16 mouse cellular contexts compared by ENCODE assay signal in the genomic region with DNA sequence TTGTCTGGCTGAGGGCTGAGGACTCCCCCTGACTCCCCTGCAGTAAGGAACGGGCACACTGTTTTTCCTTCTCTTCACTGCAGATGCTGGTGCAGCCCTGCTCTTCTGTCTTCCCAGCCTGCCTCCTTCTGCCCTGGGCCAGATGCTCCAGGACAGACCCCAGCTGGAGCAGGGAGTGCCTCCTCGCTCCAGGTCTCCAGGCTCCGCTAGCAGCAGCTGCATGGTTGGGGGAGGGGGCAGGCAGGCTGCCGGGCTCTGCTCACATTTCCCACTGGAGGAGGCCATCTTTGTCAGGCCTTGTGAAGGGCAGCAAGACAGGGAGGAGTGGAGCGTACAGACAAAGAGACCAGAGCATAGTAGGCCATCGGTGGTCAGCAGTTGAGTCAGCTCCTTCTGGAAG. TPM values are rescaled to one million over a fixed set of nuclear protein-coding genes. Genes with fewer than 3 reads are reported as not detected.
DNase-seq lines count a peak whose midpoint lies in the region; ATAC-seq lines count a peak whose summit lies in the region.
"Had no signal": no experiment of that assay in that cellular context is flagged by ENCODE, and none has a peak within 500 bp of the region (broad histone marks: within the 10 kb centered on the region; RNA-seq: fewer than 3 reads in every experiment).

No protein-coding gene starts in this region.

- peak overlapping the region; percentile 60 for H3K4me3 ChIP-seq in forebrain, embryonic 12.5 days (replicated peaks)
- peak overlapping the region; percentile 60 for H3K4me3 ChIP-seq in midbrain, embryonic 10.5 days
- H3K4me3 ChIP-seq: embryonic facial prominence, embryonic 15.5 days; stomach, embryonic 15.5 days had no signal

- H3K27me3 ChIP-seq in forebrain, embryonic 12.5 days = peaks cover 33% of the 10 kb centered on the region
- H3K27me3 ChIP-seq in midbrain, embryonic 10.5 days (ENCODE audit: low read depth, poor library complexity, severe bottlenecking) = peaks cover 48% of the 10 kb centered on the region

- peak overlapping the region; percentile 49 for H3K4me2 ChIP-seq in forebrain, embryonic 12.5 days
- H3K4me2 ChIP-seq: embryonic facial prominence, embryonic 15.5 days; heart, embryonic 11.5 days; stomach, embryonic 15.5 days had no signal

- H3K4me1 ChIP-seq in forebrain, embryonic 12.5 days = peaks cover 23% of the 10 kb centered on the region
- peaks cover 37% of the 10 kb centered on the region for H3K4me1 ChIP-seq in midbrain, embryonic 10.5 days

- 23% methylated on average over 6 of the region's 6 CpGs for WGBS in forebrain, embryonic 12.5 days
- WGBS in midbrain, embryonic 10.5 days = 23% methylated on average over 6 of the region's 6 CpGs

- intact Hi-C loops in left cerebral cortex, postnatal 4 days (cut with DNase I) = no loop called here
- intact Hi-C loops in heart, postnatal 25 days (cut with DNase I) = no loop called here

- peak; percentile 37; the same call in 1 of the 2 replicates for ATAC-seq in forebrain, embryonic 12.5 days (ENCODE audit: low FRiP score)
- ATAC-seq in megakaryocyte-erythroid progenitor cell, adult 5-6 weeks (replicated peaks; ENCODE audit: low FRiP score, low TSS enrichment, poor library complexity, severe bottlenecking) = no peak

- H3K27ac ChIP-seq in forebrain, embryonic 12.5 days = peak overlapping the region; percentile 77; the same call in 1 of the 2 replicates
- H3K27ac ChIP-seq in midbrain, embryonic 10.5 days (replicated peaks) = peak overlapping the region; percentile 71
- H3K27ac ChIP-seq: embryonic facial prominence, embryonic 15.5 days; macrophage; stomach, embryonic 15.5 days had no signal

- DNase-seq in left cerebral cortex, postnatal 4 days = peak; percentile 61
- no peak for DNase-seq in left cerebral cortex, adult 18-20 months (ENCODE audit: low spot score in 2 of 2)
- DNase-seq in midbrain, embryonic 10.5 days (ENCODE audit: low spot score) = peak; percentile 57
- no peak for DNase-seq in adrenal gland, adult 18-20 months (ENCODE audit: low spot score in 2 of 2)
- no peak for DNase-seq in gastrocnemius, postnatal 10 days
- DNase-seq in heart, postnatal 25 days (ENCODE audit: low spot score) = no peak
- DNase-seq: adrenal gland, adult 2 months; kidney, adult 9 months; liver had no signal

- peaks cover 24% of the 10 kb centered on the region for H3K36me3 ChIP-seq in forebrain, embryonic 12.5 days (replicated peaks)
- peaks cover 16% of the 10 kb centered on the region; the same call in 1 of the 2 replicates for H3K36me3 ChIP-seq in midbrain, embryonic 10.5 days
- H3K36me3 ChIP-seq: embryonic facial prominence, embryonic 15.5 days; stomach, embryonic 15.5 days had no signal

- no peaks in the 10 kb centered on the region for H3K9me3 ChIP-seq in forebrain, embryonic 12.5 days
- no peaks in the 10 kb centered on the region for H3K9me3 ChIP-seq in midbrain, embryonic 10.5 days (replicated peaks)
- H3K9me3 ChIP-seq: embryonic facial prominence, embryonic 15.5 days; stomach, embryonic 15.5 days had no signal

- H3K9ac ChIP-seq in forebrain, embryonic 12.5 days = peak overlapping the region; percentile 31; the same call in 1 of the 2 replicates
- H3K9ac ChIP-seq: embryonic facial prominence, embryonic 15.5 days; stomach, embryonic 15.5 days had no signal

RNA-seq across cellular contexts. Expression of gene Nt5c2, which starts 4.4 kb away (rescaled TPM):
- total RNA-seq in left cerebral cortex, postnatal 4 days (2021) = 10 to 100 TPM; 84.0 to 93.6 TPM
- 10 to 100 TPM; 78.9 to 82.6 TPM for total RNA-seq in left cerebral cortex, adult 18-20 months (2021)
- polyA plus RNA-seq in forebrain, embryonic 12.5 days (2016; fragmentation: Nextera tagmentation; extraction: Ambion mirVana) = 74.0 and 76.0 TPM in 2 replicates
- polyA plus RNA-seq in midbrain, embryonic 10.5 days (2016; fragmentation: Nextera tagmentation; extraction: Ambion mirVana) = 64.1 and 77.4 TPM in 2 replicates
- 87.1 and 88.5 TPM in 2 replicates for total RNA-seq in megakaryocyte-erythroid progenitor cell, adult 5-6 weeks (2014; fragmentation: Nextera tagmentation)
- total RNA-seq in megakaryocyte-erythroid progenitor cell, adult 5-6 weeks (2017) = 142 and 145 TPM in 2 replicates
- total RNA-seq in adrenal gland, adult 18-20 months (2021) = 10 to 100 TPM; 57.5 to 68.4 TPM
- 10 to 100 TPM; 33.4 to 34.7 TPM for total RNA-seq in gastrocnemius, postnatal 10 days (2021)
- total RNA-seq in heart, postnatal 25 days (2021) = 10 to 100 TPM; 65.0 to 71.7 TPM

RNA-seq across cellular contexts. Expression of gene Ina, which starts 4.8 kb away (rescaled TPM):
- total RNA-seq in left cerebral cortex, postnatal 4 days (2021) = 100 to 1,000 TPM; 246 to 250 TPM
- 100 to 1,000 TPM; 208 to 220 TPM for total RNA-seq in left cerebral cortex, adult 18-20 months (2021)
- polyA plus RNA-seq in forebrain, embryonic 12.5 days (2016; fragmentation: Nextera tagmentation; extraction: Ambion mirVana) = 204 and 215 TPM in 2 replicates
- 51.0 and 98.3 TPM in 2 replicates for polyA plus RNA-seq in midbrain, embryonic 10.5 days (2016; fragmentation: Nextera tagmentation; extraction: Ambion mirVana)
- total RNA-seq in megakaryocyte-erythroid progenitor cell, adult 5-6 weeks (2014; fragmentation: Nextera tagmentation) = 1.1 TPM in 1 of 2 replicates, not detected in the other
- 0.09 and 0.27 TPM in 2 replicates for total RNA-seq in megakaryocyte-erythroid progenitor cell, adult 5-6 weeks (2017)
- total RNA-seq in adrenal gland, adult 18-20 months (2021) = 1 to 10 TPM; 7.8 to 8.6 TPM
- total RNA-seq in gastrocnemius, postnatal 10 days (2021) = under 1 TPM; 0.38 to 0.40 TPM
- not detected for total RNA-seq in heart, postnatal 25 days (2021)
- polyA plus RNA-seq: C2C12, macrophage had no signal

RNA-seq across cellular contexts. Expression of gene Pcgf6, which starts 31.4 kb away (rescaled TPM):
- total RNA-seq in left cerebral cortex, postnatal 4 days (2021) = 10 to 100 TPM; 25.0 to 26.1 TPM
- 10 to 100 TPM; 17.3 to 19.0 TPM for total RNA-seq in left cerebral cortex, adult 18-20 months (2021)
- polyA plus RNA-seq in forebrain, embryonic 12.5 days (2016; fragmentation: Nextera tagmentation; extraction: Ambion mirVana) = 32.6 and 33.4 TPM in 2 replicates
- 30.2 and 33.8 TPM in 2 replicates for polyA plus RNA-seq in midbrain, embryonic 10.5 days (2016; fragmentation: Nextera tagmentation; extraction: Ambion mirVana)
- 33.8 and 37.5 TPM in 2 replicates for total RNA-seq in megakaryocyte-erythroid progenitor cell, adult 5-6 weeks (2014; fragmentation: Nextera tagmentation)
- 18.6 and 19.8 TPM in 2 replicates for total RNA-seq in megakaryocyte-erythroid progenitor cell, adult 5-6 weeks (2017)
- 10 to 100 TPM in 1 of 2 experiments, 1 to 10 TPM in 1; 7.4 to 10.8 TPM for total RNA-seq in adrenal gland, adult 18-20 months (2021)
- total RNA-seq in gastrocnemius, postnatal 10 days (2021) = 1 to 10 TPM; 3.1 to 4.4 TPM
- 1 to 10 TPM; 2.8 to 3.2 TPM for total RNA-seq in heart, postnatal 25 days (2021)

RNA-seq across cellular contexts. Expression of gene Taf5, which starts 48.2 kb away (rescaled TPM):
- 1 to 10 TPM; 7.8 to 8.6 TPM for total RNA-seq in left cerebral cortex, postnatal 4 days (2021)
- total RNA-seq in left cerebral cortex, adult 18-20 months (2021) = 1 to 10 TPM; 6.4 to 6.9 TPM
- 10.7 and 11.4 TPM in 2 replicates for polyA plus RNA-seq in forebrain, embryonic 12.5 days (2016; fragmentation: Nextera tagmentation; extraction: Ambion mirVana)
- 6.8 and 7.1 TPM in 2 replicates for polyA plus RNA-seq in midbrain, embryonic 10.5 days (2016; fragmentation: Nextera tagmentation; extraction: Ambion mirVana)
- total RNA-seq in megakaryocyte-erythroid progenitor cell, adult 5-6 weeks (2014; fragmentation: Nextera tagmentation) = 14.6 and 17.0 TPM in 2 replicates
- total RNA-seq in megakaryocyte-erythroid progenitor cell, adult 5-6 weeks (2017) = 26.3 and 28.4 TPM in 2 replicates
- 1 to 10 TPM; 3.8 to 4.3 TPM for total RNA-seq in adrenal gland, adult 18-20 months (2021)
- 1 to 10 TPM; 2.4 to 3.1 TPM for total RNA-seq in gastrocnemius, postnatal 10 days (2021)
- 1 to 10 TPM; 2.7 to 3.5 TPM for total RNA-seq in heart, postnatal 25 days (2021)

Comparison
In these comparisons a context has a peak if more than half of its experiments do, and no peak if none do; other contexts are left out.
1. DNase-seq: peak in left cerebral cortex, postnatal 4 days (single experiment) and midbrain, embryonic 10.5 days (single experiment); none in left cerebral cortex, adult 18-20 months (0 of 2), adrenal gland, adult 18-20 months (0 of 2), gastrocnemius, postnatal 10 days (single experiment) and heart, postnatal 25 days (single experiment).
2. RNA of gene Ina, which starts 4.8 kb away (total RNA-seq): 246 to 250 TPM in left cerebral cortex, postnatal 4 days and 208 to 220 TPM in left cerebral cortex, adult 18-20 months; 7.8 to 8.6 TPM in adrenal gland, adult 18-20 months, 0.09 to 1.1 TPM in megakaryocyte-erythroid progenitor cell, adult 5-6 weeks, 0.38 to 0.40 TPM in gastrocnemius, postnatal 10 days and not detected in heart, postnatal 25 days; every median in the first group is over 10 times any median in the second.